Mouse (Mus musculus): ENCODE measurements around the gene Slc23a4. TPM values are rescaled to one million over a fixed set of nuclear protein-coding genes. Genes with fewer than 3 reads are reported as not detected.

The Slc23a4 gene
- total RNA-seq, 2 experiments from 2014 or later, result 0.80 to 1.0 TPM

Other genes with a start within 250 kb of the Slc23a4 start
- gene Agbl3, start 208.0 kb downstream of the Slc23a4 start, total RNA-seq (2021), result 10 to 100 TPM; 16.8 to 17.0 TPM
- 1 to 10 TPM; 1.9 to 2.0 TPM for gene Tmem140, start 125.3 kb downstream of the Slc23a4 start, total RNA-seq (2021)
- 1 to 10 TPM; 4.8 TPM for gene Cyren, start 110.3 kb downstream of the Slc23a4 start, total RNA-seq (2021)
- 10 to 100 TPM; 38.7 to 41.3 TPM for gene Wdr91, start 77.5 kb downstream of the Slc23a4 start, total RNA-seq (2021)
- gene Stra8, start 68.2 kb downstream of the Slc23a4 start, total RNA-seq (2021), result not detected
- gene Cnot4, start 145.3 kb upstream of the Slc23a4 start, total RNA-seq (2021), result 10 to 100 TPM; 46.1 to 50.2 TPM
- gene Nup205, start 189.0 kb upstream of the Slc23a4 start, total RNA-seq (2021), result 10 to 100 TPM; 23.6 to 27.1 TPM

Data from layer of hippocampus, postnatal 25 days (tissue).